Mouse (Mus musculus) G1E (cell line): ENCODE data around the gene Phf3.

Experiments
- CTCF ChIP-seq: IDR thresholded peaks from 2 replicates; pipeline ENCODE4 v1.5.1; 2012; ENCODE audit warnings: low read depth, low read length, inconsistent platforms, mixed read lengths
- GATA1 ChIP-seq: IDR thresholded peaks from 2 replicates; pipeline ENCODE4 v1.6.1; 2012; ENCODE audit warnings: borderline replicate concordance, low read length, inconsistent platforms, mixed read lengths
- GATA2 ChIP-seq: IDR thresholded peaks from 2 replicates; pipeline ENCODE4 v1.6.1; 2012; ENCODE audit warnings: low read depth, low read length, inconsistent platforms, borderline replicate concordance
- POLR2AphosphoS5 ChIP-seq: IDR thresholded peaks from 2 replicates; pipeline ENCODE4 v1.6.1; 2012; ENCODE audit warnings: low read depth, low read length, inconsistent platforms; ENCODE audit not compliant: insufficient replicate concordance
- TAL1 ChIP-seq: conservative IDR thresholded peaks from 2 replicates; pipeline ENCODE4 v1.6.1; 2012; ENCODE audit warnings: low read depth, low read length, inconsistent platforms, mixed read lengths

DNA sequence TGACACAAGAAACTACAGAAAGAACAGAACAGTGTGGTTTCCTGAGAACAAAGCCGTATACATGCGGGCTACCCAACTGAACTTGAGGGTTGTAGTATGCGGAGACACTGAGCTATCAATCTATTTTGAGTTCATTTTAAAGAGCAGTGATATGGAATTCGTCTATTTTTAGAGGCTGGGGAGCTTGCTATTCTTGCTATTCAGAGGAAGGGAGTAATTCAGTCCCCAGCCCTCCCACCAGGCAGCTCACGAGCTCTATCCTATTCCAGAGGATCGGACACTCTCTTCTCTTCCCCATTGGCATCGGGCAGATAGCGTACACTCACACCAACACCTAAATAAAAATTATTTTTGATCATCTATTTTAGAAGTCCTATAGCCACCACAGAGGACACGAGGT lies 87.1 kb downstream of the Phf3 start:
- TF ChIP-seq CTCF (no peak), GATA1 (no peak), TAL1 (no peak), POLR2AphosphoS5 (no peak), GATA2 (no peak)
